22 mouse cellular contexts compared by ENCODE assay signal in the genomic region with DNA sequence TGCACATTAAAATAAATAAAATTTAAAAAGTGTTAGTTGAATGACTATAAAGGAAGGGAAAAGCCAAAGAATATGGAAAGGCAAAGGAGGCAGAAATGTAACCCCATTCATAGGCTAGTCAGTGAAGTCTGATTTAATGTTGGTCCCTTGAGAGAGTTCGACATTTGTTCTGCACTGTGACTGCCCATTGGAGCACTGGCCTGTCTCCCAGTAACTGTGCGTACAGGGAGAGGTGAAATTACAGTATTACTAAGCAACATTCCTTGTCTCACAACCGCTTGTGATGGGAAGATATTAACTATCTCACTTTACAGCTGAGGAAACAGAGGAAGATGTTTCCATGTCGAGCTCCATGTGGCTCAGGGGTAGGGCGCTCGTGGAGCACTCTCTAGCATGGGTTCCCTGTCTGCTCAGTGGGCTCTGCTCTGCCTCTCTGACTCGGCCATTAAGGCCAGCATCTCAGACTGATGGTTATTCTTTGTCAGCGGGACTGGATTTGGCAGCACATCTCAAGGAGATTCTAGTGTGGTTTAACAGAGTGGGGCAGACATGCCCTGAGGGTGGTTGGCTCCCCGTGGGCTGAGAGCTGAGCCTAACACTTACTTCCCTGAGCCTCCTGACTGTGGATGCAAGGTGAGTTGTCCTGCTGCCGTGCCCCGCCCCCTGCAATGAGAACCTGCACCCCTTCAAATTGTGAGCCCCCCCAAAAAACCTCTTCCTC.
"Had no signal": no experiment of that assay in that cellular context is flagged by ENCODE, and none has a peak within 500 bp of the region (broad histone marks: within the 10 kb centered on the region; RNA-seq: fewer than 3 reads in every experiment).

No protein-coding gene starts in this region.

- DNase-seq: gastrocnemius, postnatal 14 days; gastrocnemius, postnatal 36 days; heart, adult 2 months; heart, postnatal 4 days; kidney, adult 11 months; kidney, adult 2 months; kidney, adult 9 months; kidney, postnatal 14 days; kidney, postnatal 36 days; layer of hippocampus, adult 9-11 months; layer of hippocampus, postnatal 36 days; left cerebral cortex, postnatal 4 days had no signal

- H3K27ac ChIP-seq: heart, adult 2 months; heart, embryonic 10.5 days; hindbrain, embryonic 10.5 days; hindbrain, embryonic 12.5 days; hindbrain, embryonic 14.5 days; kidney, embryonic 15.5 days; kidney, postnatal 0 days; limb, embryonic 13.5 days; limb, embryonic 15.5 days; liver, embryonic 12.5 days had no signal

- H3K4me3 ChIP-seq: heart, adult 2 months; heart, embryonic 10.5 days; heart, embryonic 12.5 days; hindbrain, embryonic 10.5 days; hindbrain, embryonic 12.5 days; kidney, embryonic 15.5 days; limb, embryonic 13.5 days; limb, embryonic 15.5 days; liver, embryonic 12.5 days had no signal
